Mouse (Mus musculus) kidney, embryonic 14.5 days (tissue): Measurements from ENCODE around the gene Inhbb. TPM values are rescaled to one million over a fixed set of nuclear protein-coding genes. Genes with fewer than 3 reads are reported as not detected.
A peak's percentile ranks its signal among the peaks of the same experiment; 100 is the strongest.

Experiments
- ATAC-seq: fragments of 200-750 bp; cut with Nextera tagmentation; 2 replicates; pipeline ENCODE4 v1.8.0; 2017; ENCODE audit warnings: moderate number of reproducible peaks, mild to moderate bottlenecking, moderate TSS enrichment, moderate library complexity; ENCODE audit not compliant: low FRiP score, low TSS enrichment
- H3K27ac ChIP-seq: fragments of 300-500 bp; sonication (generic); 2 replicates; pipeline ENCODE4 v1.5.1; 2014; ENCODE audit warnings: low read depth, mild to moderate bottlenecking, low read length, moderate library complexity, mixed read lengths
- H3K27me3 ChIP-seq: fragments of 300-500 bp; sonication (generic); 2 replicates; pipeline ENCODE4 v1.6.1; 2014; ENCODE audit warnings: mild to moderate bottlenecking, low read length; ENCODE audit not compliant: control insufficient read depth, insufficient read depth
- H3K36me3 ChIP-seq: fragments of 300-500 bp; sonication (generic); 2 replicates; pipeline ENCODE4 v1.6.1; 2014; ENCODE audit warnings: low read length, mixed read lengths; ENCODE audit not compliant: control insufficient read depth, insufficient read depth
- H3K4me1 ChIP-seq: fragments of 300-500 bp; sonication (generic); 2 replicates; pipeline ENCODE4 v1.6.1; 2014; ENCODE audit warnings: low read length, mixed read lengths; ENCODE audit not compliant: control insufficient read depth, insufficient read depth
- H3K4me2 ChIP-seq: fragments of 300-500 bp; sonication (generic); replicated peaks from 2 replicates; pipeline ENCODE4 v1.6.1; 2014; ENCODE audit warnings: low read depth, mild to moderate bottlenecking, low read length
- H3K4me3 ChIP-seq: fragments of 300-500 bp; sonication (generic); 2 replicates; pipeline ENCODE4 v1.5.1; 2014; ENCODE audit warnings: mild to moderate bottlenecking, low read length
- H3K9ac ChIP-seq: fragments of 300-500 bp; sonication (generic); 2 replicates; pipeline ENCODE4 v1.6.1; 2014; ENCODE audit warnings: low read depth, mild to moderate bottlenecking, low read length, moderate library complexity
- H3K9me3 ChIP-seq: fragments of 300-500 bp; sonication (generic); 2 replicates; pipeline ENCODE4 v1.6.1; 2016; ENCODE audit warnings: low read length; ENCODE audit not compliant: control insufficient read depth
- WGBS: fragments of 180-500 bp; shearing (Covaris S2); extraction: QIAGEN DNeasy Blood & Tissue Kit; methylation state at CpG from one replicate; pipeline ENCODE4 v1.1.7; 2014; 5-methylcytosine and 5-hydroxymethylcytosine counted together
- polyA plus RNA-seq: library from polyadenylated mRNA; unstranded; fragments of >200 nt; fragmentation: Nextera tagmentation; extraction: Ambion mirVana; gene quantifications from 2 replicates; pipeline ENCODE4 v1.2.1, GENCODE M21; 2014

Gene Inhbb
- polyA plus RNA-seq, 1 experiment from 2014 or later, result 0.16 TPM

- Histone ChIP-seq H3K4me3 (peak overlapping the region; percentile 60), H3K27me3 (peaks cover 67% of the 10 kb centered on the region), H3K36me3 (no peaks in the 10 kb centered on the region), H3K9me3 (no peaks in the 10 kb centered on the region), H3K4me1 (peaks cover 16% of the 10 kb centered on the region), H3K9ac (peak overlapping the region; percentile 65; the same call in 1 of the 2 replicates), H3K27ac (no peak overlapping the region), H3K4me2 (peak overlapping the region; percentile 98)
- WGBS, result under 1% methylated on average over 31 of the region's 32 CpGs
- ATAC-seq, result no peak
Measured at GRCm38 (mm10) chr1:119422460-119423015, 490 bp upstream of the Inhbb start.

GRCm38 (mm10) chr1:119420984-119421575, 968 bp downstream of the Inhbb start:
- peaks cover 79% of the 10 kb centered on the region for H3K27me3 ChIP-seq
- peak overlapping the region; percentile 60 for H3K4me3 ChIP-seq
- H3K36me3 ChIP-seq, result no peaks in the 10 kb centered on the region
- H3K9me3 ChIP-seq, result no peaks in the 10 kb centered on the region
- H3K9ac ChIP-seq, result peak overlapping the region; percentile 65
- H3K4me1 ChIP-seq, result peaks cover 16% of the 10 kb centered on the region
- ATAC-seq, result peak; percentile 16; the same call in 1 of the 2 replicates
- 1% methylated on average over 24 of the region's 78 CpGs for WGBS
- H3K4me2 ChIP-seq, result peak overlapping the region; percentile 98
- no peak overlapping the region for H3K27ac ChIP-seq

- Histone ChIP-seq H3K4me2 (peak overlapping the region; percentile 98), H3K36me3 (no peaks in the 10 kb centered on the region), H3K4me3 (peak overlapping the region; percentile 60), H3K9ac (no peak overlapping the region), H3K27me3 (peaks cover 82% of the 10 kb centered on the region), H3K4me1 (peaks cover 16% of the 10 kb centered on the region), H3K9me3 (no peaks in the 10 kb centered on the region), H3K27ac (no peak overlapping the region)
- ATAC-seq, result no peak; the same call in 1 of the 2 replicates
- WGBS, result 1% methylated on average over 59 of the region's 76 CpGs
Measured at GRCm38 (mm10) chr1:119420189-119420983, 1.7 kb downstream of the Inhbb start.

GRCm38 (mm10) chr1:119419151-119420105, 2.6 kb downstream of the Inhbb start:
- no peak overlapping the region for H3K4me2 ChIP-seq

GRCm38 (mm10) chr1:119417991-119418390, 4.1 kb downstream of the Inhbb start:
- Histone ChIP-seq H3K4me2 (no peak overlapping the region), H3K27ac (no peak overlapping the region), H3K9ac (no peak overlapping the region), H3K36me3 (no peaks in the 10 kb centered on the region), H3K4me1 (peaks cover 16% of the 10 kb centered on the region), H3K4me3 (no peak overlapping the region), H3K9me3 (no peaks in the 10 kb centered on the region), H3K27me3 (peaks cover 69% of the 10 kb centered on the region)
- ATAC-seq, result no peak
- 63% methylated on average over 8 of the region's 8 CpGs for WGBS

More at GRCm38 (mm10) chr1:119419151-119420105, 2.6 kb downstream of the Inhbb start:
- Histone ChIP-seq H3K27ac (no peak overlapping the region), H3K9me3 (no peaks in the 10 kb centered on the region), H3K36me3 (no peaks in the 10 kb centered on the region), H3K4me1 (peaks cover 16% of the 10 kb centered on the region), H3K4me3 (peak overlapping the region; percentile 60; the same call in 1 of the 2 replicates), H3K9ac (no peak overlapping the region), H3K27me3 (peaks cover 82% of the 10 kb centered on the region)
- WGBS, result 3% methylated on average over 29 of the region's 29 CpGs
- ATAC-seq, result no peak

- Histone ChIP-seq H3K4me3 (no peak overlapping the region), H3K9ac (no peak overlapping the region), H3K4me1 (peaks cover 13% of the 10 kb centered on the region), H3K9me3 (no peaks in the 10 kb centered on the region), H3K27ac (no peak overlapping the region), H3K36me3 (no peaks in the 10 kb centered on the region), H3K4me2 (no peak overlapping the region), H3K27me3 (peaks cover 64% of the 10 kb centered on the region)
- 81% methylated on average over 20 of the region's 20 CpGs for WGBS
- no peak for ATAC-seq
Measured at GRCm38 (mm10) chr1:119417542-119417941, 4.5 kb downstream of the Inhbb start.

GRCm38 (mm10) chr1:119416610-119417009, 5.4 kb downstream of the Inhbb start:
- no peak overlapping the region for H3K4me2 ChIP-seq
- peaks cover 9% of the 10 kb centered on the region; the same call in 1 of the 2 replicates for H3K4me1 ChIP-seq
- no peak for ATAC-seq
- no peak overlapping the region for H3K9ac ChIP-seq
- no peaks in the 10 kb centered on the region for H3K36me3 ChIP-seq
- H3K27me3 ChIP-seq, result peaks cover 55% of the 10 kb centered on the region
- H3K4me3 ChIP-seq, result no peak overlapping the region
- no peak overlapping the region for H3K27ac ChIP-seq
- no peaks in the 10 kb centered on the region for H3K9me3 ChIP-seq
- WGBS, result 77% methylated on average over 8 of the region's 8 CpGs

GRCm38 (mm10) chr1:119416177-119416576, 5.9 kb downstream of the Inhbb start:
- no peak overlapping the region for H3K27ac ChIP-seq
- H3K4me2 ChIP-seq, result no peak overlapping the region
- ATAC-seq, result no peak
- WGBS, result 56% methylated on average over 7 of the region's 7 CpGs
- no peak overlapping the region for H3K4me3 ChIP-seq
- H3K27me3 ChIP-seq, result peaks cover 51% of the 10 kb centered on the region
- no peaks in the 10 kb centered on the region for H3K9me3 ChIP-seq
- H3K36me3 ChIP-seq, result no peaks in the 10 kb centered on the region
- peaks cover 8% of the 10 kb centered on the region; the same call in 1 of the 2 replicates for H3K4me1 ChIP-seq
- H3K9ac ChIP-seq, result no peak overlapping the region
